Mouse (Mus musculus): Measurements from ENCODE around the gene Ttll11. TPM values are rescaled to one million over a fixed set of nuclear protein-coding genes. Genes with fewer than 3 reads are reported as not detected.

The Ttll11 gene
- polyA plus RNA-seq, 1 experiment from 2014 or later = 1.2 TPM

GRCm38 (mm10) chr2:35972259-35973001 lies 7.3 kb downstream of the Ttll11 start:
- Histone ChIP-seq H3K9ac (no peak overlapping the region), H3K27me3 (ENCODE audit: insufficient read depth, low read length) (no peaks in the 10 kb centered on the region), H3K27ac (ENCODE audit: low read depth) (peak overlapping the region; percentile 54; the same call in 1 of the 2 replicates), H3K4me1 (ENCODE audit: insufficient read depth) (peaks cover 4% of the 10 kb centered on the region), H3K36me3 (ENCODE audit: insufficient read depth) (no peaks in the 10 kb centered on the region), H3K9me3 (ENCODE audit: low read depth, low read length) (no peaks in the 10 kb centered on the region), H3K4me2 (no peak overlapping the region), H3K4me3 (ENCODE audit: low read depth, low read length) (no peak overlapping the region)
- DNase-seq (peak; percentile 41), ATAC-seq (ENCODE audit: insufficient read depth) (no peak; the same call in 1 of the 2 replicates)
- no peak for TF ChIP-seq CTCF (IDR thresholded peaks at IDR 0.05; ENCODE audit: low read depth)
- WGBS = 40% methylated on average over 6 of the region's 6 CpGs

DNA sequence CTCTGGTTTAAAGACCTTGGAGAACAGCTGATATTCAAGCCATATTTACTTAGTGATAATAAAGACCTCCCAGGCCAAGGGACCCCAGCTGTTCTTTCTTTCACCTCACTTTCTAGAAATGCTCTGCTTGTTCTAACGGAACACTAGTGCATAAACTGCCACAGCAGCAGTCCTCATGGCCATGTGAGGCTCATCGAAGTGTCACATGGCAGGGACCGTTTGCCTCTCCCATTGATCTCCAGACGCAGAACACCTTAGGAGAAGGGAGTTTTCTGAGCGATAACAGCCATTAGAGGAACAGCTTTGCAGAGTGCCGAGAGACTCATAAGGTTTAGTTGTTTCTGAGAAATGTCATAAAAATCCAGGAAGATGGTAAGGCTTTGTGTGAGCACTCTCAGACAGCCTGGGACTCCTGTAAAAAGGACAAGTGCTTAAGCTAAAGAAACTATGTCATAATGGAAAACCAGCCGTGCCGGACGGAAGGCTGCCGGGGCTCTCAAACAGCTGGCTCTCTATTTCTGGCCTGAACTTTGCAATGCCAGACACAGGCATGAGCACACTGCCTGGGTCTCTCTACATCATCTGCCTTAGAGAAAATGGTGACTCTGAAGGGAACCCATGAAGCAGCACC lies 13.7 kb downstream of the Ttll11 start:
- 56% methylated on average over 10 of the region's 10 CpGs for WGBS
- no peak for TF ChIP-seq CTCF (IDR thresholded peaks at IDR 0.05; ENCODE audit: low read depth)
- ATAC-seq (ENCODE audit: insufficient read depth) = no peak

GRCm38 (mm10) chr2:35963280-35963679 lies 16.4 kb downstream of the Ttll11 start:
- no peaks in the 10 kb centered on the region for H3K36me3 ChIP-seq (ENCODE audit: insufficient read depth)
- H3K27me3 ChIP-seq (ENCODE audit: insufficient read depth, low read length) = no peaks in the 10 kb centered on the region
- ATAC-seq (ENCODE audit: insufficient read depth) (no peak), DNase-seq (no peak)
- H3K9me3 ChIP-seq (ENCODE audit: low read depth, low read length) = no peaks in the 10 kb centered on the region
- H3K4me2 ChIP-seq = no peak overlapping the region
- H3K27ac ChIP-seq (ENCODE audit: low read depth) = no peak overlapping the region
- 83% methylated on average over 2 of the region's 2 CpGs for WGBS
- TF ChIP-seq CTCF (IDR thresholded peaks at IDR 0.05; ENCODE audit: low read depth) = no peak
- no peaks in the 10 kb centered on the region for H3K4me1 ChIP-seq (ENCODE audit: insufficient read depth)
- no peak overlapping the region for H3K9ac ChIP-seq
- no peak overlapping the region for H3K4me3 ChIP-seq (ENCODE audit: low read depth, low read length)

More for the DNA sequence above, 13.7 kb downstream of the Ttll11 start:
- Histone ChIP-seq H3K27ac (ENCODE audit: low read depth) (no peak overlapping the region), H3K4me1 (ENCODE audit: insufficient read depth) (no peaks in the 10 kb centered on the region), H3K36me3 (ENCODE audit: insufficient read depth) (no peaks in the 10 kb centered on the region), H3K27me3 (ENCODE audit: insufficient read depth, low read length) (no peaks in the 10 kb centered on the region), H3K9me3 (ENCODE audit: low read depth, low read length) (no peaks in the 10 kb centered on the region), H3K4me2 (no peak overlapping the region), H3K9ac (no peak overlapping the region), H3K4me3 (ENCODE audit: low read depth, low read length) (no peak overlapping the region)
- no peak for DNase-seq

GRCm38 (mm10) chr2:35961593-35962127 lies 18.1 kb downstream of the Ttll11 start:
- Histone ChIP-seq H3K4me2 (no peak overlapping the region), H3K4me1 (ENCODE audit: insufficient read depth) (no peaks in the 10 kb centered on the region), H3K36me3 (ENCODE audit: insufficient read depth) (no peaks in the 10 kb centered on the region), H3K9ac (no peak overlapping the region), H3K27ac (ENCODE audit: low read depth) (no peak overlapping the region), H3K9me3 (ENCODE audit: low read depth, low read length) (no peaks in the 10 kb centered on the region), H3K4me3 (ENCODE audit: low read depth, low read length) (no peak overlapping the region), H3K27me3 (ENCODE audit: insufficient read depth, low read length) (no peaks in the 10 kb centered on the region)
- 75% methylated on average over 3 of the region's 3 CpGs for WGBS
- no peak for ATAC-seq (ENCODE audit: insufficient read depth)
- TF ChIP-seq CTCF (IDR thresholded peaks at IDR 0.05; ENCODE audit: low read depth) = no peak
- DNase-seq = no peak

- no peak for DNase-seq
- H3K9me3 ChIP-seq (ENCODE audit: low read depth, low read length) = no peaks in the 10 kb centered on the region
- H3K4me2 ChIP-seq = no peak overlapping the region
- WGBS = 43% methylated on average over 7 of the region's 7 CpGs
- no peaks in the 10 kb centered on the region for H3K27me3 ChIP-seq (ENCODE audit: insufficient read depth, low read length)
- H3K4me1 ChIP-seq (ENCODE audit: insufficient read depth) = no peaks in the 10 kb centered on the region
- no peak overlapping the region for H3K4me3 ChIP-seq (ENCODE audit: low read depth, low read length)
- no peak for TF ChIP-seq CTCF (IDR thresholded peaks at IDR 0.05; ENCODE audit: low read depth)
- H3K9ac ChIP-seq = no peak overlapping the region
- no peak for ATAC-seq (ENCODE audit: insufficient read depth)
- H3K36me3 ChIP-seq (ENCODE audit: insufficient read depth) = no peaks in the 10 kb centered on the region
- no peak overlapping the region for H3K27ac ChIP-seq (ENCODE audit: low read depth)
Measured at GRCm38 (mm10) chr2:35957471-35958140, 22.1 kb downstream of the Ttll11 start.

DNA sequence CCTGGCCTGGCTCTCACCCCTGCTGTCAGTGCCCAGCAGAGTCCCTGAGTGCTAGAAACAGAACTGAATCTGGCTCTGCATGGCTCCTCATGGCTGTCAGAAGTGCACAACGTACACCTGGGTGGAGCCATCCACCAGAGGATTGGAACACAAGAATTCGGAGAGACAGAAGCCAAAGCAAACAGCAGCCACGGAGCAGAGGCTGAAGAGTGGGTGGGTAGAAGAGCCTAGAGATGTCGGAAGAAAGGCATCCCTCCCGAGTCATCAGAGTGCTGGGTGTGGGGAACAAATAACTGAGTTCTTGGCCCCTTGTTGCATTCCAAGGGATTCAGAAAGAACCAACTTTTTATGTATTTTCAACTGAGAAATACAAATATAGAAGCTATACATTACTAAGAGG lies 24.5 kb downstream of the Ttll11 start:
- 24% methylated on average over 5 of the region's 5 CpGs for WGBS
- Histone ChIP-seq H3K9me3 (ENCODE audit: low read depth, low read length) (no peaks in the 10 kb centered on the region), H3K4me3 (ENCODE audit: low read depth, low read length) (no peak overlapping the region), H3K36me3 (ENCODE audit: insufficient read depth) (no peaks in the 10 kb centered on the region), H3K4me1 (ENCODE audit: insufficient read depth) (no peaks in the 10 kb centered on the region), H3K27me3 (ENCODE audit: insufficient read depth, low read length) (no peaks in the 10 kb centered on the region), H3K9ac (no peak overlapping the region), H3K4me2 (no peak overlapping the region), H3K27ac (ENCODE audit: low read depth) (no peak overlapping the region)
- ATAC-seq (ENCODE audit: insufficient read depth) = no peak; the same call in 1 of the 2 replicates
- TF ChIP-seq CTCF (IDR thresholded peaks at IDR 0.05; ENCODE audit: low read depth) = no peak
- no peak for DNase-seq
